Mouse (Mus musculus): ENCODE measurements at regions not wholly inside any gene's neighbourhood (a gene's known extent, or its start where the extent isn't known, plus 50 kb on each side); places are given as distances from the start of the nearest gene placed in this dataset.

GRCm38 (mm10) chr14:25387780-25388179, 71.2 kb upstream of the Zmiz1 start:
- TF ChIP-seq CTCF (IDR thresholded peaks at IDR 0.05; ENCODE audit: borderline replicate concordance, extremely low read depth, insufficient read depth, insufficient read length) (no peak), POLR2A (IDR thresholded peaks at IDR 0.05; ENCODE audit: borderline replicate concordance, extremely low read depth, insufficient read depth, insufficient read length, poor library complexity, severe bottlenecking) (no peak)

Data from brain, embryonic 14.5 days (tissue).